Mouse (Mus musculus): ENCODE results near the gene Rptor.

DNA sequence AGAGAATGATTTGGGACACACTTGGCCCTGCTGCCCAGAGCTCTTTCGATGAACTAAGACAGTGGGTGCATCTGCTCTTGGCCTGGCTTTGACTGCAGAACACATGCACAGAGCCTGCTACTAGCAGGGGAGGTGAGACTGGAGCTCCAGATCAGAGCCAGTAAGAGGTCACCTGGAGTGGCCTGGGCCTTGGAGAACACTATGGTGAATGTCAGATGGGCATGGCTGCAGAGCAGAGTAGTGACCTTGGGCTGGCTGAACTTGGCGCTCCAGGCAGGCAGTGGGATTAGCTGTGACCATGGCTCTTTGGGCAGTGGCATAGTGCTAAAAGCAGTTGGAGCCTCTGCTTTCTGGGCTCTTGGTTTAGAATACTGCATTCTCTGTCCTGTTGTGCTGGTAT is 61.2 kb downstream of the Rptor start:
- TF ChIP-seq CTCF (IDR thresholded peaks at IDR 0.05; ENCODE audit: low read depth, low read length) (no peak), POLR2A (IDR thresholded peaks at IDR 0.05; ENCODE audit: extremely low read depth, insufficient read depth, low read length) (no peak)

Measured in liver, adult 2 months (tissue).